Mouse (Mus musculus): ENCODE measurements around the gene Fam122a.

GRCm38 (mm10) chr19:24501525-24501924, 24.4 kb upstream of the Fam122a start:
- TF ChIP-seq CTCF (IDR thresholded peaks at IDR 0.05; ENCODE audit: low read depth) (no peak), EP300 (IDR thresholded peaks at IDR 0.05; ENCODE audit: low read depth) (no peak)
